Mouse (Mus musculus): ENCODE results near the gene Lrfn5. TPM values are rescaled to one million over a fixed set of nuclear protein-coding genes. Genes with fewer than 3 reads are reported as not detected.

Gene Lrfn5
- polyA plus RNA-seq, 1 experiment from 2014 or later = 0.71 TPM

DNA sequence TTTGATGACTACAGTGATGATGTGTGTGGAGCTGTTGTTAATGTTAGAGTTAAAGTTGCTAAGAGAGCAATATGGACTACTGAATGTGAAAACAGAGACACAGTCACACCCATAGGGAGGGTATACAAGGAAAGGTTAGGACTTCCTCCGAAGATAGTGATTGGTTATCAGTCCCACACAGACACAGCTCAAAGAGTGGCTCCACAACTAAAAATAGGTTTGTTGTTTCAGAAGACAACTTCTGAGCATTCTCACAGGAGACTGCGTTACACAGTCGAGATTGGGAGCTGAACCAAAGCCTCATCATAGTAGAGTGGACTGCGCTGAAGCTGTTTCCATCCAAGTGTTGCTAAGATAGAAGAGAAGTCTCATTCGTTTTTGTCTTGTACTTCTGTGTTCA lies 57.0 kb downstream of the Lrfn5 start:
- H3K4me1 ChIP-seq (ENCODE audit: insufficient read depth) = no peaks in the 10 kb centered on the region
- no peaks in the 10 kb centered on the region for H3K27me3 ChIP-seq (ENCODE audit: insufficient read depth, low read length)
- no peak overlapping the region for H3K4me3 ChIP-seq (ENCODE audit: low read depth, low read length)
- no peak for TF ChIP-seq CTCF (IDR thresholded peaks at IDR 0.05; ENCODE audit: low read depth)
- H3K9ac ChIP-seq = no peak overlapping the region
- no peak overlapping the region for H3K4me2 ChIP-seq
- no peaks in the 10 kb centered on the region for H3K36me3 ChIP-seq (ENCODE audit: insufficient read depth)
- H3K27ac ChIP-seq (ENCODE audit: low read depth) = no peak overlapping the region
- ATAC-seq (ENCODE audit: insufficient read depth) (no peak), DNase-seq (no peak)
- 77% methylated on average over 5 of the region's 5 CpGs for WGBS
- no peaks in the 10 kb centered on the region for H3K9me3 ChIP-seq (ENCODE audit: low read depth, low read length)

DNA sequence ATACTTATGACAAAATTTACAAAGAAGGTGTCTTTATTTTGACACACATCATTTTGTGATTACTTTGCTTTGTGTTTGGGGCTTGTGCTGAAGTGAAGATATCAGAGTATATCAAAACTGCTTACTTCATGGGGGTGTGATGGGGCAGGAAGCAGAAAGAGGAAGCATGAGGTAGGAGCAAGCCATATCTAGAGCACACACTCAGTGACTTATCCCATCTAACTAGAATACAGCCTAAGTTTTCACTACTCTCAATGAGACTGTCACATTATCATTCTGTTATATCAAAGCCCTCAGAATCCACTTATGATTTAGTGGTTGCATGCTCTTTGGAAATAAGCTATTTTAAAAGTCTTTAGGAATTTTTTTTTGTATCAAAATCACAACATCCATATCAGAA lies 77.4 kb downstream of the Lrfn5 start:
- H3K36me3 ChIP-seq (ENCODE audit: insufficient read depth) = no peaks in the 10 kb centered on the region
- TF ChIP-seq CTCF (IDR thresholded peaks at IDR 0.05; ENCODE audit: low read depth) = no peak
- no peak overlapping the region for H3K4me3 ChIP-seq (ENCODE audit: low read depth, low read length)
- H3K27ac ChIP-seq (ENCODE audit: low read depth) = no peak overlapping the region
- no peak for DNase-seq
- H3K9me3 ChIP-seq (ENCODE audit: low read depth, low read length) = no peaks in the 10 kb centered on the region
- no peak overlapping the region for H3K4me2 ChIP-seq
- H3K27me3 ChIP-seq (ENCODE audit: insufficient read depth, low read length) = no peaks in the 10 kb centered on the region
- H3K9ac ChIP-seq = no peak overlapping the region
- H3K4me1 ChIP-seq (ENCODE audit: insufficient read depth) = no peaks in the 10 kb centered on the region
- ATAC-seq (ENCODE audit: insufficient read depth) = no peak

DNA sequence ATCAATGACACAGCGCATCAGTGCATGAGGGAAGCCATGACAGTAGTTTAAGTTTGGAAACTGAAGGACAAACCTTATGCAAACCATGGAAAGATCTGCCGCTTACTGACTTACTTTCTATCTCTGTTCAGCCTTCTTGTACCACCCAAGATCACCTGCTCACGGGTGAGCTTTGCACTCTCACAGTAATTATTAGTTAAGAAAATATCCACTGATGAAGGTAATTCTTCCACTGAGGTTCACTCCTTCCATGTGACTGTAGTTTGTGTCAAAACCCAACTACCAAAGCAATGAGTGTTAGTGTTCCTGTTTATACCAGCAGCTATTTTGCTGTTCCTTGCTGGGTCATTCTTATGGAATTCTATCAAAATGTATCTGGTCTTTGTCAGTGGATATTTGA lies 84.9 kb downstream of the Lrfn5 start:
- ATAC-seq (ENCODE audit: insufficient read depth) = no peak
- no peak for TF ChIP-seq CTCF (IDR thresholded peaks at IDR 0.05; ENCODE audit: low read depth)
- Histone ChIP-seq H3K4me2 (no peak overlapping the region), H3K36me3 (ENCODE audit: insufficient read depth) (no peaks in the 10 kb centered on the region), H3K4me1 (ENCODE audit: insufficient read depth) (no peaks in the 10 kb centered on the region), H3K27me3 (ENCODE audit: insufficient read depth, low read length) (no peaks in the 10 kb centered on the region), H3K27ac (ENCODE audit: low read depth) (no peak overlapping the region), H3K9me3 (ENCODE audit: low read depth, low read length) (no peaks in the 10 kb centered on the region), H3K9ac (no peak overlapping the region), H3K4me3 (ENCODE audit: low read depth, low read length) (no peak overlapping the region)
- DNase-seq = no peak
- WGBS = 86% methylated on average over 3 of the region's 3 CpGs

DNA sequence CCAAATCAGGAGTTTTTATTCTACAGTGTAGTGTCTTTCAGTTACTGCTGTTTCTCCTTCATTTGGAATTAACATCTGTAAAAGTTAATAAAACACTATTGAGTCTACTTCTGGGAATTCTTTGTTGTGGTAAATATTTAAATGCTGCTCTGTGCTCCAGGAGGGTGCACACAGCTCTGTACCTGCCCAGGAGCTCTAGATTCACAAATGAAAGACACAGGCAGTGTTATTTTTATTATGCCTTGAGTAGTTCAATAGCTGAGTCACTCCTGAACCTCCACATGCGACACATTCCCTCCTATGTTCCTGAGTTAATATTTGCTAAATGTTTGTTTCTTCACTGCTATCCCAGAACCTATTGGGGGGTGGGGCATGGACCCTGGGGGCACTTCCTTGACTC lies 87.1 kb downstream of the Lrfn5 start:
- 69% methylated on average over 1 of the region's 1 CpGs for WGBS
- Histone ChIP-seq H3K9ac (no peak overlapping the region), H3K4me2 (no peak overlapping the region), H3K4me1 (ENCODE audit: insufficient read depth) (no peaks in the 10 kb centered on the region), H3K36me3 (ENCODE audit: insufficient read depth) (no peaks in the 10 kb centered on the region), H3K9me3 (ENCODE audit: low read depth, low read length) (no peaks in the 10 kb centered on the region), H3K27me3 (ENCODE audit: insufficient read depth, low read length) (no peaks in the 10 kb centered on the region), H3K27ac (ENCODE audit: low read depth) (no peak overlapping the region), H3K4me3 (ENCODE audit: low read depth, low read length) (no peak overlapping the region)
- DNase-seq = no peak
- TF ChIP-seq CTCF (IDR thresholded peaks at IDR 0.05; ENCODE audit: low read depth) = no peak
- ATAC-seq (ENCODE audit: insufficient read depth) = no peak

GRCm38 (mm10) chr12:61624532-61624931 lies 101.6 kb downstream of the Lrfn5 start:
- no peak overlapping the region for H3K4me2 ChIP-seq
- no peak for ATAC-seq (ENCODE audit: insufficient read depth)
- no peak for DNase-seq
- H3K9me3 ChIP-seq (ENCODE audit: low read depth, low read length) = no peaks in the 10 kb centered on the region
- no peak overlapping the region for H3K4me3 ChIP-seq (ENCODE audit: low read depth, low read length)
- H3K36me3 ChIP-seq (ENCODE audit: insufficient read depth) = no peaks in the 10 kb centered on the region
- H3K27ac ChIP-seq (ENCODE audit: low read depth) = no peak overlapping the region
- no peaks in the 10 kb centered on the region for H3K27me3 ChIP-seq (ENCODE audit: insufficient read depth, low read length)
- no peaks in the 10 kb centered on the region for H3K4me1 ChIP-seq (ENCODE audit: insufficient read depth)
- no peak overlapping the region for H3K9ac ChIP-seq
- TF ChIP-seq CTCF (IDR thresholded peaks at IDR 0.05; ENCODE audit: low read depth) = no peak

DNA sequence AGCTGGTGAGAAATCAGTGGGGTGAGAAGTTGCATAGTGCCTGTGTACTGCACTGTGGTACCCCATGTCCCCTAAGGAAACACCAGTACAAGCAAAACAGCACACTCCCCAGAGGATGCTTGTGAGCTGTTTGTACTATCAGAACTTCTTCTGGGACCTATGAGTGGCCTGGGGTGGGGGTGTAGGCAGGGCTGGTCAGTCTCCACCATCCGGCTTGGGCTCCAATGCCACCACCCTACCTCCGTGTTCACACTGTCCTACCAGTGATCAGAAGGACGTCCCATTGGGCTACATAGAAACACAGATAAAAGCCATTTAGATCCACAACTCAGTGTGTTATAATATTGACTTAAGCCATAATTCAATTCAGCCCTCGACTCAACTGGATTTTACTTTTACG lies 131.4 kb downstream of the Lrfn5 start:
- no peak overlapping the region for H3K27ac ChIP-seq (ENCODE audit: low read depth)
- ATAC-seq (ENCODE audit: insufficient read depth) = no peak
- H3K4me1 ChIP-seq (ENCODE audit: insufficient read depth) = no peaks in the 10 kb centered on the region
- H3K4me3 ChIP-seq (ENCODE audit: low read depth, low read length) = no peak overlapping the region
- WGBS = 79% methylated on average over 5 of the region's 5 CpGs
- no peaks in the 10 kb centered on the region for H3K9me3 ChIP-seq (ENCODE audit: low read depth, low read length)
- no peak overlapping the region for H3K9ac ChIP-seq
- H3K36me3 ChIP-seq (ENCODE audit: insufficient read depth) = no peaks in the 10 kb centered on the region
- no peak for DNase-seq
- no peaks in the 10 kb centered on the region for H3K27me3 ChIP-seq (ENCODE audit: insufficient read depth, low read length)
- no peak overlapping the region for H3K4me2 ChIP-seq
- no peak for TF ChIP-seq CTCF (IDR thresholded peaks at IDR 0.05; ENCODE audit: low read depth)

- peak; percentile 38 for TF ChIP-seq CTCF (IDR thresholded peaks at IDR 0.05; ENCODE audit: low read depth)
- ATAC-seq (ENCODE audit: insufficient read depth) (no peak), DNase-seq (peak; percentile 19)
- Histone ChIP-seq H3K4me1 (ENCODE audit: insufficient read depth) (no peaks in the 10 kb centered on the region), H3K27me3 (ENCODE audit: insufficient read depth, low read length) (no peaks in the 10 kb centered on the region), H3K4me3 (ENCODE audit: low read depth, low read length) (no peak overlapping the region), H3K4me2 (no peak overlapping the region), H3K9ac (no peak overlapping the region), H3K27ac (ENCODE audit: low read depth) (no peak overlapping the region), H3K36me3 (ENCODE audit: insufficient read depth) (no peaks in the 10 kb centered on the region), H3K9me3 (ENCODE audit: low read depth, low read length) (no peaks in the 10 kb centered on the region)
Measured at GRCm38 (mm10) chr12:61723158-61723557, 200.2 kb downstream of the Lrfn5 start.

DNA sequence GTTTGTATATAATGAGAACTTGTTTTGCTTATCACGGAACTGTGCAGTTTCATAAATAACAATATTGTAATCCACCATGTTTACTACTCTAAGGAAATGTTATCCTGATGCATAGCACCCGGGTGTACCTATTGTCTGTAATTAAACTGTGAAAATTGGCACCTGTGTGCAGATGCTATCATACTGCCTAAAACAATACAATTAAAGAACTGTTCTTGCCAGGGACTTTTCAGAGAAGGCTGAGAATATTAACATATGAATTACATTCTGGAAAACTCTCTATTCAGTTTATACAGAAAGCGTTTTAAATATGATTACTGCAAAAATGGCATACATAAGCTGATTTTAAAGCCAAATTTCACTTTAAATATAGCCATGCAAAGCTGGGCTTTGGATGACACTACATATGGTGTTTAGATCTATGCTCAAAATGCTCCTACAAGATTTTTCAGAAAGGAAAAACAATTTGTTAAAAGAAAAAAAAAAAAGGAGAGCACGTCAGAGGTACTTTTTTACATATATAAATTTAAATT lies 284.2 kb downstream of the Lrfn5 start:
- WGBS = 76% methylated on average over 4 of the region's 4 CpGs
- TF ChIP-seq CTCF (IDR thresholded peaks at IDR 0.05; ENCODE audit: low read depth) = no peak

More for the DNA sequence above, 284.2 kb downstream of the Lrfn5 start:
- no peak overlapping the region for H3K27ac ChIP-seq (ENCODE audit: low read depth)
- no peak overlapping the region for H3K4me2 ChIP-seq
- no peaks in the 10 kb centered on the region for H3K4me1 ChIP-seq (ENCODE audit: insufficient read depth)
- ATAC-seq (ENCODE audit: insufficient read depth) = no peak
- no peak for DNase-seq
- no peak overlapping the region for H3K9ac ChIP-seq
- H3K27me3 ChIP-seq (ENCODE audit: insufficient read depth, low read length) = no peaks in the 10 kb centered on the region
- no peak overlapping the region for H3K4me3 ChIP-seq (ENCODE audit: low read depth, low read length)
- no peaks in the 10 kb centered on the region for H3K9me3 ChIP-seq (ENCODE audit: low read depth, low read length)
- H3K36me3 ChIP-seq (ENCODE audit: insufficient read depth) = no peaks in the 10 kb centered on the region

Data from lung, embryonic 14.5 days (tissue).